Mouse (Mus musculus): ENCODE results near the gene Ermp1.
A peak's percentile ranks its signal among the peaks of the same experiment; 100 is the strongest.

Gene Ermp1

GRCm38 (mm10) chr19:29661974-29662580 lies 13.9 kb upstream of the Ermp1 start:
- peak in 1 of 2 experiments; percentile 71 for DNase-seq (ENCODE audit: inconsistent age in 2 of 2, low spot score in 1 of 2)

GRCm38 (mm10) chr19:29660835-29661764 lies 12.9 kb upstream of the Ermp1 start:
- DNase-seq (ENCODE audit: inconsistent age in 2 of 2, low spot score in 1 of 2), result no peak

GRCm38 (mm10) chr19:29659705-29660104 lies 11.5 kb upstream of the Ermp1 start:
- no peak for DNase-seq (ENCODE audit: inconsistent age in 2 of 2, low spot score in 1 of 2)

GRCm38 (mm10) chr19:29658836-29659235 lies 10.6 kb upstream of the Ermp1 start:
- no peak for DNase-seq (ENCODE audit: inconsistent age in 2 of 2, low spot score in 1 of 2)

- no peak for DNase-seq (ENCODE audit: inconsistent age in 2 of 2, low spot score in 1 of 2)
Measured at GRCm38 (mm10) chr19:29657558-29657957, 9.3 kb upstream of the Ermp1 start.

- DNase-seq (ENCODE audit: inconsistent age in 2 of 2, low spot score in 1 of 2), result no peak
Measured at GRCm38 (mm10) chr19:29657033-29657432, 8.8 kb upstream of the Ermp1 start.

- no peak for DNase-seq (ENCODE audit: inconsistent age in 2 of 2, low spot score in 1 of 2)
Measured at GRCm38 (mm10) chr19:29656620-29657019, 8.4 kb upstream of the Ermp1 start.

GRCm38 (mm10) chr19:29656029-29656428 lies 7.8 kb upstream of the Ermp1 start:
- no peak for DNase-seq (ENCODE audit: inconsistent age in 2 of 2, low spot score in 1 of 2)

GRCm38 (mm10) chr19:29655148-29655547 lies 6.9 kb upstream of the Ermp1 start:
- DNase-seq (ENCODE audit: inconsistent age in 2 of 2, low spot score in 1 of 2), result no peak

GRCm38 (mm10) chr19:29653768-29654265 lies 5.6 kb upstream of the Ermp1 start:
- DNase-seq (ENCODE audit: inconsistent age in 2 of 2, low spot score in 1 of 2), result no peak

GRCm38 (mm10) chr19:29649683-29650082 lies 1.5 kb upstream of the Ermp1 start:
- no peak for DNase-seq (ENCODE audit: inconsistent age in 2 of 2, low spot score in 1 of 2)

- DNase-seq (ENCODE audit: inconsistent age in 2 of 2, low spot score in 1 of 2), result no peak
Measured at GRCm38 (mm10) chr19:29648550-29648914, 317 bp upstream of the Ermp1 start.

- no peak for DNase-seq (ENCODE audit: inconsistent age in 2 of 2, low spot score in 1 of 2)
Measured at GRCm38 (mm10) chr19:29644747-29645146, 3.5 kb downstream of the Ermp1 start.

- DNase-seq (ENCODE audit: inconsistent age in 2 of 2, low spot score in 1 of 2), result no peak
Measured at GRCm38 (mm10) chr19:29643194-29643922, 4.9 kb downstream of the Ermp1 start.

- DNase-seq (ENCODE audit: inconsistent age in 2 of 2, low spot score in 1 of 2), result peak in 1 of 2 experiments; percentile 45
Measured at GRCm38 (mm10) chr19:29642211-29642610, 6.0 kb downstream of the Ermp1 start.

- DNase-seq (ENCODE audit: inconsistent age in 2 of 2, low spot score in 1 of 2), result peak in 1 of 2 experiments; percentile 17
Measured at GRCm38 (mm10) chr19:29641510-29641909, 6.7 kb downstream of the Ermp1 start.

GRCm38 (mm10) chr19:29641055-29641454 lies 7.2 kb downstream of the Ermp1 start:
- DNase-seq (ENCODE audit: inconsistent age in 2 of 2, low spot score in 1 of 2), result peak; percentile 51 to 85

- no peak for DNase-seq (ENCODE audit: inconsistent age in 2 of 2, low spot score in 1 of 2)
Measured at GRCm38 (mm10) chr19:29612102-29612501, 36.1 kb downstream of the Ermp1 start.

GRCm38 (mm10) chr19:29610907-29611306 lies 37.3 kb downstream of the Ermp1 start:
- DNase-seq (ENCODE audit: inconsistent age in 2 of 2, low spot score in 1 of 2), result no peak

- DNase-seq (ENCODE audit: inconsistent age in 2 of 2, low spot score in 1 of 2), result no peak
Measured at GRCm38 (mm10) chr19:29608212-29608611, 40.0 kb downstream of the Ermp1 start.

- no peak for DNase-seq (ENCODE audit: inconsistent age in 2 of 2, low spot score in 1 of 2)
Measured at GRCm38 (mm10) chr19:29607521-29607920, 40.7 kb downstream of the Ermp1 start.

All from adrenal gland, adult (tissue).